Mouse (Mus musculus) common myeloid progenitor, adult 5-6 weeks (primary cell): ENCODE data around the gene Rab34. TPM values are rescaled to one million over a fixed set of nuclear protein-coding genes. Genes with fewer than 3 reads are reported as not detected.
A peak's percentile ranks its signal among the peaks of the same experiment; 100 is the strongest.
"Not testable (repeated sequence)": the region's sequence is repeated elsewhere in the genome, so short reads cannot be mapped to it uniquely, and the experiment has no call there.

Source experiments
- ATAC-seq: replicated peaks from 2 replicates; pipeline ENCODE4 v1.8.0; 2016; ENCODE audit warnings: low read depth, mild to moderate bottlenecking, moderate TSS enrichment, inconsistent platforms; ENCODE audit not compliant: poor library complexity, severe bottlenecking
- total RNA-seq: library from RNA; stranded (forward); fragments of 200-1000, 187-1606 nt; gene quantifications from 2 replicates; pipeline ENCODE4 v1.2.3, GENCODE M21; 2017

Gene Rab34
- total RNA-seq, 1 experiment from 2014 or later = 2.0 TPM

- ATAC-seq = no peak
Measured at GRCm38 (mm10) chr11:78178859-78179437, 9.3 kb upstream of the Rab34 start.

GRCm38 (mm10) chr11:78179438-78179999, 8.7 kb upstream of the Rab34 start:
- no peak for ATAC-seq

DNA sequence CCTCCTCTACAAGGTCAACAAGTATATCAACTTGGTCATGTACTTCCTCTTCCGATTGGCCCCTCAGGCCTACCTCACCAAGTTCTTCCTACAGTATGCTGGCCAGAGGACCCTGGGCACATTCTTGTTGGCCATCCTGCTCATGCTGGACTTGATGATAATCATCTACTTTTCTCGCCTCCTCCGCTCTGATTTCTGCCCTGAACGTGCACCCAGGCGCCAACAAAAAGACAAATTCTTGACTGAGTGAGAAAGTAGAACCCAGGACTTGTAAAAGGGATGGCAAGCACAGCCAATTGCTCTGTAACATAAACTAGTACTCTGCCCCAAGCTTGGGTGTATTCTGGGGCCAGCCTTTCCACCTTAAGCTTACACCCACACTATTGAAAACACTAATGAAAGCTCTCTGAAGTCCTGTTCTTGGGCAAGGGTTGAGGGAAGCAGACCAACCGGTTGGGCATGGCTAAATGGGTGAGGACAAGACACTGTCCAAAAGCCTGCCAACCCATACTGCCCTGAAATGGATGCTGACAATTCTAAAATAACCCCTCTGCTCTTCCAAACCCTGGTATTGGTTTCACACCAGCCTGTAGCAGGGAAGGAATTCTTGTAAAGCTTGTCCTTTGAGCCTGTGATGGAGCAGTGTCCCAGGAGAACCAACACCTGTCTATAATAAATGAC, 8.0 kb upstream of the Rab34 start:
- no peak for ATAC-seq

GRCm38 (mm10) chr11:78181830-78182357, 6.3 kb upstream of the Rab34 start:
- ATAC-seq = no peak

DNA sequence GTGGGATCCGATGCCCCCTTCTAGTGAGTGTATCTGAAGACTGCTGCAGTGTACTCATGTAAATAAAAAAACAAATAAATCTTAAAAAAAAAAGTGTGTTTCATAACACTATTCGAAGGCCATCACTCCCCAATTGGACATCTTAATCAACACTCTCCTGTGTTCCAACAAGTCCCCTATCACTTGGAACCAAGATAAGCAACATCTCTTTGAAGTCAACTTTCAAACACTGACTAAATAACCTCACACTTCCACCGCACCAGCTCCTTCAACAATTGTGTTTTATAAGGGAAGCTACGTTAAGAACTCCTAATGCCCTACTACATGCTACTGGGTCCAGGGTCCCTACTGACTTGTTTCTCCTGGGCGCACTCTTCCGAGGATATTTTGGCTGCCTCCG, 5.8 kb upstream of the Rab34 start:
- ATAC-seq = no peak

DNA sequence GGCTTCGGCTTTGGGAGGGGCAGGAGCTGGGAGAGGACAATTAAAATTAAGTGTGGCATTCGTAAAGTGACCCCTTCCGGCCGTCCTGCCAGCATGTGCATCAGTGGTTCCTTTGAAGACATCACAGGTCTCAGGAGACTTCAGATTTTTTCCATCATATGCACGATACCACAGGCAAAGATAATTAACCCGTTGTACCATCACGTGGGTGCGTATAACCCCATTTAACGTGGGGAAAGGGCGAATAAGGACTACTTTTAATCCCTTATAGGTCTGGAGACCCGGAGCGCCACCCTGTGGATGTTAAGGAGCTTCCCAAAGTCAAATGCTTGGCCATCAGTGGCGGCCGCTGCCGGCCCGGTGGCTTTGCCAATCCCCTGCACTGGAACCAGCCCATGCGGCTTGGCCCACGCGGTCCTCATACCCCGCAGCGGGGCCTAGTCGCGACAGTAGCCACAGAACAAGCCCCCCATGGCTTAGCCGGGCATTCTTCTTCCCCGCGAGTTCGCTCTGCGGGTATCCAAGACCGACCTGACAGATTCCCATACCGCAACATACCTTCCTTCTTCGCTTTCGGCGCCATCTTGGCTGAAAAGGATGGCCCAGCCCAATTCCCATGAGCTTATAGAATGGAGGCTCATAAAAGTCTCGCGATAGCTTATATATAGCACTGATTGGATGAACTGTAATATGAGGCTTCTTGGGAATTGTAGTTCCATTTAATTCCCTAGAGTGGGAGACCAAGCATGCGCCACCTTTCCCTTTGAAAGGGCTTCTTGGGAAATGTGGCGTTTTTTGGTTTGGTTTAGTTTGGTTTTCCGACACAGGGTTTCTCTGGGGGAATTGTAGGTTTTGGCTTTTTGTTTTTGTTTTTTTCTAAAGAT, 5.0 kb upstream of the Rab34 start, which contains the start of gene Rpl23a:
TSS of gene Rpl23a (minus strand) at position 624 of the 884 bp plus-strand sequence.
- ATAC-seq = peak; percentile 86

GRCm38 (mm10) chr11:78183884-78184514, 4.2 kb upstream of the Rab34 start:
- ATAC-seq = no peak

- not testable (repeated sequence) for ATAC-seq
Measured at GRCm38 (mm10) chr11:78184702-78185101, 3.5 kb upstream of the Rab34 start.

DNA sequence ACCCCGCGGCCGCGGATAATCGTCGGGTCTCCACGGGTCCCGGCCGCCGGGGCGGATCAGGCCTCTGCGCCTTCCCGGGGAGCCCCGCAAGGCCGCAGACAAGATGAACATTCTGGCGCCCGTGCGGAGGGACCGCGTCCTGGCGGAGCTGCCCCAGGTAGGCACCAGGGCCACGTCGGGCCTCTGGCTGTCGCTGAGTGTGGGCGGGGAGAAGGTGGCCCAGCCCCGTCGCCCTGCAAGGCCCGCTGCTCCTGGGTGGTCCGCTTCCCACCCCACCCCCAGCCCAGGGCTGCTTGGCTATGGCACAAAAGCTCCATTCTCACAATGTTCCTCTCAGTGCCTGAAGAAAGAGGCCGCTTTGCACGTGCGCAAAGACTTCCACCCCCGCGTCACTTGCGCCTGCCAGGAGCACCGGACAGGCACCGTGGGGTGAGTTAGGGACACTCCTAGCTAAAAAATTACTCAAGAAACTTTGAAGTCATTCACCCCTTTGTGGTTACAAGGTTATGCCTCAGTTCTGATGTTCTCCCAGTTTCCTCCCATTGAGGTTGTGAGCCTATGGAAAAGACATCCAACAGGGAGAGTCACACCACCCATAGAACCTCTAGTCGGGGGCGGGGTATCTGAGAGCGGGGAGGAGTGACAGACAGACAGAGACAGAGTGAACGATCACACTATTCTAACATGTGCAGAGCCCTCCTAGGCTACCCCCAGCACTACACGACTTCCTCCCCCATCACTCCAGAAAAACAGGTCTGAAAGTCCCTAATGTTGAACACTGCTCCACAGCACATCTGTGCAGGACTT, 1.2 kb downstream of the Rab34 start:
- ATAC-seq = 0 out of 2 replicates have a peak, but pooled peaks have one; percentile 30

GRCm38 (mm10) chr11:78190041-78190440, 1.8 kb downstream of the Rab34 start:
- ATAC-seq = no peak

DNA sequence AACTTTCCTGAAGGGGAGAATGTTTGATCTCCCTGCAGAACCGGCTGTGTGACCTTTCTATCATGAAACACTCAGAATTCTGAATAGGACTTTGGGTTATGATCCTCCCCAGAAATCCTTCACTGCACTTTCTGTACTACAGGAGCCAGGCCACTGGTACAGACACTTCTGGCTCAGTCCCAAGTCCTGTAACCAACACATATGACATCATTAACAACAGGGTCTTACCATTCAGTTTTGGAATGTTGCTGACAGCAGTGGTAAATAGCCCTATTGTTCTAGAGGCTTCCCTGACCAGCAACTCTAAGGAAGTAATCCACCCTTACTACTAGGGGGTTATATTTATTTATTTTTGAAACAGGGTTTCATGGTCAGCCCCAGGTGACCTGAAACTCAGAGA, 4.9 kb downstream of the Rab34 start, which contains the start of gene Proca1:
TSS of gene Proca1 (plus strand) at position 280 of the 400 bp plus-strand sequence.
- ATAC-seq = no peak

DNA sequence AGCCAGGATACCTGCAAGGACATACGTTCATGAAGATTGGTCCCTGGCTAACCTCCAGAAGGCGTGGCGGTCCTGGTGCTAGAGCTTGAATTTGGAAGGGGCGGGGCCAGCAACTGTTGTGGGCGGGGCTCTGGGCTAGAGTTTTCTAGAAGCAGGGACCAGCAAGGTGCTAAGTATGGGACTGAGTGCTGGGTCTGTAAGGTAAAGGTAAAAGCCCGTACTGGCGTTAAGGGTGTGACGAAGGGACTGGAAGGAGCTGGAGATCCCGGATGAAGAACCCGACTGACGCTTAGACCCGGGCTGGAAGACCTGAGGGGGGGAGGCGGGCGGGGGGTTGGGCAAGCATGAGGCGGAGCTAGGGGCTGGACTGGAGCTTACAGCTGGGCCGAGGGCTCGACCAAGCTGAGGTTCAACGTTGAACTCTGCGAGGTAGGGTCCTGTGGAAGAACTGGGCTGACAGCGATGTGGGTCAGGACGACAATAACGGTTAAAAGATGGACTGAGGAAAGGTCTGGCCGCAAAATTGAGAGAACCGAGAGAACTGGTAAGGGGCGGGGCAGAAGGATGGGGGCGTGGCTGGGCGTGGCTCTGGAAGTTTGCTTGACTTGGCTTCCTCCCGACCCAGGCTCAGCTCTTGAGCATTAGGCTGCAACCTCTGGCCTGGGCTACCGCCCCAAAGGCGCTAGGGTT, 6.3 kb downstream of the Rab34 start:
- peak; percentile 89 for ATAC-seq

GRCm38 (mm10) chr11:78195101-78195863, 7.1 kb downstream of the Rab34 start:
- ATAC-seq = no peak

GRCm38 (mm10) chr11:78202372-78202771, 14.1 kb downstream of the Rab34 start:
- no peak for ATAC-seq

DNA sequence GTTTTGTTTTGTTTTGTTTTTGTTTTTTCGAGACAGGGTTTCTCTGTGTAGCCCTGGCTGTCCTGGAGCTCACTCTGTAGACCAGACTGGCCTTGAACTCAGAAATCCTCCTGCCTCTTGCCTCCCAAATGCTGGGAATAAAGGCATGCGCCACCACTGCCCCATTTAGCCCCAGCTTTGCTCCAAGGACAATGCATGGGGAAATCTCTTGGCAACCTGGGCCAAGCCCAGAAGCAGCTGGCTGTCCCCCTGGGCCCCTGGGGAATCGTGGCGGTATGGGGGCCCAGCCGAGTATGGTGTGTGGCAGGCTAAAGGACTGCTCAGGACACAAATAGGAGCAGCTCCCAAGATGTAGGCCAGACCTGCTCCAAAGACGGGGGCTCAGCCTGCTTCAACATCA, 16.1 kb downstream of the Rab34 start:
- no peak for ATAC-seq

GRCm38 (mm10) chr11:78205361-78206206, 17.4 kb downstream of the Rab34 start:
- no peak for ATAC-seq

- ATAC-seq = no peak
Measured at GRCm38 (mm10) chr11:78207190-78207589, 19.0 kb downstream of the Rab34 start.
